Mouse (Mus musculus) layer of hippocampus, adult 11-12 months (tissue): Measurements from ENCODE around the gene Vmn2r53.
"Not testable (repeated sequence)": the region's sequence is repeated elsewhere in the genome, so short reads cannot be mapped to it uniquely, and the experiment has no call there.

Experiments
- DNase-seq: peaks from one replicate; pipeline ENCODE4 v3.0.0; 2022; ENCODE audit warnings: low spot score

Vmn2r53 gene

GRCm38 (mm10) chr7:12608688-12609087, at the start of gene Vmn2r53:
TSS of gene Vmn2r53 (minus strand) at chr7:12608788.
- no peak for DNase-seq

GRCm38 (mm10) chr7:12640219-12640618, 31.6 kb upstream of the Vmn2r53 start, which contains the start of gene Vmn2r54:
TSS of gene Vmn2r54 (minus strand) at chr7:12640319.
- DNase-seq = not testable (repeated sequence)
